In genomic region chr15:80949431-80949830, GRCm38 (mm10) we compare ENCODE assay signal across 8 mouse cellular contexts. TPM values are rescaled to one million over a fixed set of nuclear protein-coding genes. Genes with fewer than 3 reads are reported as not detected.
DNase-seq lines count a peak whose midpoint lies in the region; ATAC-seq and TF ChIP-seq lines count a peak whose summit lies in the region.
"Had no signal": no experiment of that assay in that cellular context is flagged by ENCODE, and none has a peak within 500 bp of the region (broad histone marks: within the 10 kb centered on the region; RNA-seq: fewer than 3 reads in every experiment).

No protein-coding gene starts in this region.

- no peaks in the 10 kb centered on the region for H3K9me3 ChIP-seq in forebrain, embryonic 12.5 days
- H3K9me3 ChIP-seq in liver, embryonic 12.5 days (replicated peaks): no peaks in the 10 kb centered on the region
- H3K9me3 ChIP-seq in stomach, postnatal 0 days (ENCODE audit: control insufficient read depth, low read length): no peaks in the 10 kb centered on the region

- no peak overlapping the region for H3K27ac ChIP-seq in spleen, adult 2 months (ENCODE audit: insufficient read depth, low read length)
- H3K27ac ChIP-seq in forebrain, embryonic 12.5 days: no peak overlapping the region
- no peak overlapping the region for H3K27ac ChIP-seq in liver, embryonic 12.5 days
- H3K27ac ChIP-seq in stomach, postnatal 0 days (replicated peaks): no peak overlapping the region
- no peak overlapping the region for H3K27ac ChIP-seq in cerebellum, adult 2 months (ENCODE audit: insufficient read depth, low read length)

- H3K27me3 ChIP-seq in spleen, adult 2 months (ENCODE audit: control insufficient read depth, insufficient read depth, low read length): no peaks in the 10 kb centered on the region
- H3K27me3 ChIP-seq in forebrain, embryonic 12.5 days: no peaks in the 10 kb centered on the region
- H3K27me3 ChIP-seq in liver, embryonic 12.5 days (replicated peaks): no peaks in the 10 kb centered on the region
- H3K27me3 ChIP-seq in stomach, postnatal 0 days (ENCODE audit: control insufficient read depth, insufficient read depth, low read length): no peaks in the 10 kb centered on the region
- H3K27me3 ChIP-seq in cerebellum, adult 2 months (ENCODE audit: control insufficient read depth, insufficient read depth, low read length): no peaks in the 10 kb centered on the region

- no peak for ATAC-seq in forebrain, embryonic 12.5 days (ENCODE audit: low FRiP score)
- no peak for ATAC-seq in liver, embryonic 12.5 days
- no peak for ATAC-seq in stomach, postnatal 0 days (ENCODE audit: low FRiP score, low TSS enrichment)

- no peak for TF ChIP-seq POLR2A in spleen, adult 2 months (IDR thresholded peaks at IDR 0.05; ENCODE audit: low read depth, low read length)
- TF ChIP-seq POLR2A in cerebellum, adult 2 months (IDR thresholded peaks at IDR 0.05; ENCODE audit: borderline replicate concordance, insufficient read depth, low read length): no peak

- peak overlapping the region; percentile 92; the same call in 1 of the 2 replicates for H3K4me3 ChIP-seq in spleen, adult 2 months (ENCODE audit: extremely low read depth, insufficient read depth, insufficient read length)
- peak overlapping the region; percentile 89 for H3K4me3 ChIP-seq in forebrain, embryonic 12.5 days (replicated peaks)
- H3K4me3 ChIP-seq in liver, embryonic 12.5 days: peak overlapping the region; percentile 87
- peak overlapping the region; percentile 81; the same call in 1 of the 2 replicates for H3K4me3 ChIP-seq in stomach, postnatal 0 days (ENCODE audit: low read depth, low read length)
- H3K4me3 ChIP-seq in cerebellum, adult 2 months (replicated peaks; ENCODE audit: insufficient read depth, low read depth, low read length): no peak overlapping the region

- peaks cover 18% of the 10 kb centered on the region for H3K36me3 ChIP-seq in spleen, adult 2 months (ENCODE audit: control insufficient read depth, insufficient read depth, low read length)
- peaks cover 28% of the 10 kb centered on the region for H3K36me3 ChIP-seq in forebrain, embryonic 12.5 days (replicated peaks)
- peaks cover 42% of the 10 kb centered on the region for H3K36me3 ChIP-seq in liver, embryonic 12.5 days
- H3K36me3 ChIP-seq in stomach, postnatal 0 days (ENCODE audit: control insufficient read depth, insufficient read depth, low read length): peaks cover 9% of the 10 kb centered on the region; the same call in 1 of the 2 replicates

- WGBS in spleen, adult 2 months: 36% methylated on average over 4 of the region's 4 CpGs
- WGBS in forebrain, embryonic 12.5 days: 61% methylated on average over 4 of the region's 4 CpGs
- WGBS in liver, embryonic 12.5 days (ENCODE audit: insufficient replicate concordance): 35% methylated on average over 4 of the region's 4 CpGs
- WGBS in stomach, postnatal 0 days: 39% methylated on average over 4 of the region's 4 CpGs
- WGBS in cerebellum, adult 2 months: 42% methylated on average over 4 of the region's 4 CpGs

- H3K9ac ChIP-seq in forebrain, embryonic 12.5 days: peak overlapping the region; percentile 81
- peak overlapping the region; percentile 83 for H3K9ac ChIP-seq in liver, embryonic 12.5 days
- H3K9ac ChIP-seq in stomach, postnatal 0 days (ENCODE audit: low read length): peak overlapping the region; percentile 24; the same call in 1 of the 2 replicates

- TF ChIP-seq CTCF in spleen, adult 2 months (IDR thresholded peaks at IDR 0.05; ENCODE audit: extremely low read depth, insufficient read depth, insufficient read length, insufficient replicate concordance): no peak
- TF ChIP-seq CTCF in stomach, postnatal 0 days (IDR thresholded peaks at IDR 0.05; ENCODE audit: low read depth): no peak
- TF ChIP-seq CTCF in cerebellum, adult 2 months (IDR thresholded peaks at IDR 0.05; ENCODE audit: borderline replicate concordance, insufficient read depth, low read depth, low read length): no peak

- H3K4me1 ChIP-seq in spleen, adult 2 months (ENCODE audit: control insufficient read depth, insufficient read depth, insufficient read length): peaks cover 10% of the 10 kb centered on the region
- H3K4me1 ChIP-seq in forebrain, embryonic 12.5 days: peaks cover 15% of the 10 kb centered on the region
- H3K4me1 ChIP-seq in liver, embryonic 12.5 days: peaks cover 30% of the 10 kb centered on the region
- H3K4me1 ChIP-seq in stomach, postnatal 0 days (replicated peaks; ENCODE audit: control insufficient read depth, insufficient read depth): 0 out of 2 replicates have a peak, but pooled peaks cover 2% of the 10 kb centered on the region
- no peaks in the 10 kb centered on the region for H3K4me1 ChIP-seq in cerebellum, adult 2 months (ENCODE audit: control insufficient read depth, insufficient read depth, low read length)

- TF ChIP-seq EP300 in stomach, postnatal 0 days (optimal IDR thresholded peaks at IDR 0.05): no peak

- H3K4me2 ChIP-seq in forebrain, embryonic 12.5 days: peak overlapping the region; percentile 73
- peak overlapping the region; percentile 81 for H3K4me2 ChIP-seq in liver, embryonic 12.5 days
- peak overlapping the region; percentile 70 for H3K4me2 ChIP-seq in stomach, postnatal 0 days (replicated peaks; ENCODE audit: low read depth)

- no peak for DNase-seq in spleen, adult 2 months (ENCODE audit: low read depth in 1 of 2, low spot score in 2 of 2)
- no peak for DNase-seq in spleen, postnatal 14 days (ENCODE audit: low spot score in 2 of 2)
- no peak for DNase-seq in stomach, postnatal 0 days (ENCODE audit: low spot score)
- no peak for DNase-seq in cerebellum, adult 2 months
- DNase-seq in adrenal gland, postnatal 14 days: no peak
- DNase-seq: thymus, adult 2 months had no signal

RNA-seq across cellular contexts. Expression of gene Adsl, which starts 1.1 kb away (rescaled TPM):
- polyA plus RNA-seq in spleen, adult 2 months (2012; rRNA removed): 43.1 and 46.0 TPM in 2 replicates
- polyA plus RNA-seq in forebrain, embryonic 12.5 days (2016; fragmentation: Nextera tagmentation; extraction: Ambion mirVana): 140 and 160 TPM in 2 replicates
- polyA plus RNA-seq in liver, embryonic 12.5 days (2016; fragmentation: Nextera tagmentation; extraction: Ambion mirVana): 171 and 181 TPM in 2 replicates
- polyA plus RNA-seq in stomach, postnatal 0 days (2015; fragmentation: Nextera tagmentation; extraction: Ambion mirVana): 77.0 and 79.7 TPM in 2 replicates
- polyA plus RNA-seq in cerebellum, adult 2 months (2012; rRNA removed): 69.7 and 81.2 TPM in 2 replicates
- 47.7 and 50.5 TPM in 2 replicates for total RNA-seq in adrenal gland, postnatal 14 days (2021)

RNA-seq across cellular contexts. Expression of gene Sgsm3, which starts 28.1 kb away (rescaled TPM):
- 12.6 and 13.8 TPM in 2 replicates for polyA plus RNA-seq in spleen, adult 2 months (2012; rRNA removed)
- 35.5 and 42.4 TPM in 2 replicates for polyA plus RNA-seq in forebrain, embryonic 12.5 days (2016; fragmentation: Nextera tagmentation; extraction: Ambion mirVana)
- 17.6 and 18.1 TPM in 2 replicates for polyA plus RNA-seq in liver, embryonic 12.5 days (2016; fragmentation: Nextera tagmentation; extraction: Ambion mirVana)
- polyA plus RNA-seq in stomach, postnatal 0 days (2015; fragmentation: Nextera tagmentation; extraction: Ambion mirVana): 44.8 and 49.4 TPM in 2 replicates
- 75.2 and 77.6 TPM in 2 replicates for polyA plus RNA-seq in cerebellum, adult 2 months (2012; rRNA removed)
- total RNA-seq in adrenal gland, postnatal 14 days (2021): 17.3 and 25.8 TPM in 2 replicates

Comparison
In these comparisons a context has a peak if more than half of its experiments do, and no peak if none do; other contexts are left out.
1. H3K9ac ChIP-seq: peak in every context shown above with its lines; median percentile 83 in liver, embryonic 12.5 days; 81 in forebrain, embryonic 12.5 days; 24 in stomach, postnatal 0 days.